Mouse (Mus musculus) forebrain, embryonic 10.5 days (tissue): ENCODE results near the gene Fn1. TPM values are rescaled to one million over a fixed set of nuclear protein-coding genes. Genes with fewer than 3 reads are reported as not detected.

Experiments
- DNase-seq: peaks from one replicate; pipeline ENCODE4 v3.0.0-alpha.2; 2017; ENCODE audit warnings: low spot score; ENCODE audit errors: extremely low spot score
- H3K27ac ChIP-seq: fragments of 300-500 bp; sonication (generic); 2 replicates; pipeline ENCODE4 v1.5.1; 2016; ENCODE audit warnings: mild to moderate bottlenecking
- H3K27me3 ChIP-seq: fragments of 300-500 bp; sonication (generic); 2 replicates; pipeline ENCODE4 v1.6.1; 2016; ENCODE audit warnings: mild to moderate bottlenecking; ENCODE audit not compliant: poor library complexity, severe bottlenecking
- H3K36me3 ChIP-seq: fragments of 300-500 bp; sonication (generic); replicated peaks from 2 replicates; pipeline ENCODE4 v1.6.1; 2016; ENCODE audit warnings: mild to moderate bottlenecking, moderate library complexity
- H3K4me1 ChIP-seq: fragments of 300-500 bp; sonication (generic); 2 replicates; pipeline ENCODE4 v1.6.1; 2016
- H3K4me3 ChIP-seq: fragments of 300-500 bp; sonication (generic); 2 replicates; pipeline ENCODE4 v1.5.1; 2016; ENCODE audit warnings: mild to moderate bottlenecking, moderate library complexity
- H3K9me3 ChIP-seq: fragments of 300-500 bp; sonication (generic); 2 replicates; pipeline ENCODE4 v1.6.1; 2016; ENCODE audit warnings: mild to moderate bottlenecking, moderate library complexity
- WGBS: fragments of 180-500 bp; shearing (Covaris S2); methylation state at CpG from one replicate; pipeline ENCODE4 v1.1.7; 2016; 5-methylcytosine and 5-hydroxymethylcytosine counted together
- polyA plus RNA-seq: library from polyadenylated mRNA; unstranded; fragments of >200 nt; fragmentation: Nextera tagmentation; extraction: Ambion mirVana; gene quantifications from 2 replicates; pipeline ENCODE4 v1.2.1, GENCODE M21; 2016

The Fn1 gene
- polyA plus RNA-seq, 1 experiment from 2014 or later: 94.7 TPM

DNA sequence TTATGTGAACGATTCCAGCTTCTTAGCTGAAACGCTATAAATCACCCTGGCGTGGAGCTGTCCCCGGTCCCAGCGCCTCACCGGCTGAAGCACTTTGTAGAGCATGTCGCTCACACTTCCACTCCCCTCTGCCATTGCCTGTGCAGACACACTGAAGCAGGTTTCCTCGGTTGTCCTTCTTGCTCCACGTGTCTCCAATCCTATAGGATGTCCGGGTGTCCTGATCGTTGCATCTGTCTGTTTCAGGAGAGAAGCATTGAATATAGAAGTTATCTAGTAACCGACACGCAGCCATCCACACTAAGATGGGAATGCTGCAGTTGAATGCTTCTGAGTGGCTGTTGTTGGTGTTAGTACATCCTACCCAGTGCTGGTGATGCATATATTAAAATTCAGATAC, 7.5 kb downstream of the Fn1 start:
- peaks cover 4% of the 10 kb centered on the region for H3K4me1 ChIP-seq
- peaks cover 99% of the 10 kb centered on the region for H3K36me3 ChIP-seq
- no peaks in the 10 kb centered on the region for H3K9me3 ChIP-seq
- H3K27me3 ChIP-seq: no peaks in the 10 kb centered on the region
- WGBS: 94% methylated on average over 13 of the region's 13 CpGs
- H3K4me3 ChIP-seq: no peak overlapping the region
- no peak for DNase-seq
- no peak overlapping the region for H3K27ac ChIP-seq

DNA sequence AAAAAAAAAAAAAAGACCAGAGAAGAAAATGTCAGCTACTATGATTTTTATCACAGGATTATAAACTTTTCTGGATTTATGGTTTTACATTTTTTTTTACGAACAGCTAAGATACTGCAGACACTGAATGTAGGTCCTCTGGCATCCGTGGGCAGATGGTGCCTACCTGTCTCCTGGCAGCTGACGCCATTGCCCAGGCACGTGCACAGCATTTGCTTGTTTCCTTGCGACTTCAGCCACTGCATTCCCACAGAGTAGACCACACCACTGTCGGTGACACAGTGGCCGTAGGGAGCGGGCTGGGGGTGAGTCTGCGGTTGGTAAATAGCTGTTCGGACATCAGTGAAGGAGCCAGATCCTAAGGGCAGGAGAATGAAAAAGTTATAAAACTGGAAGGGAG, 10.2 kb downstream of the Fn1 start:
- Histone ChIP-seq H3K36me3 (peaks cover 99% of the 10 kb centered on the region), H3K4me3 (no peak overlapping the region), H3K4me1 (peaks cover 6% of the 10 kb centered on the region; the same call in 1 of the 2 replicates), H3K9me3 (no peaks in the 10 kb centered on the region), H3K27ac (no peak overlapping the region), H3K27me3 (no peaks in the 10 kb centered on the region)
- no peak for DNase-seq
- whole genome bisulfite sequencing: 98% methylated on average over 10 of the region's 10 CpGs

DNA sequence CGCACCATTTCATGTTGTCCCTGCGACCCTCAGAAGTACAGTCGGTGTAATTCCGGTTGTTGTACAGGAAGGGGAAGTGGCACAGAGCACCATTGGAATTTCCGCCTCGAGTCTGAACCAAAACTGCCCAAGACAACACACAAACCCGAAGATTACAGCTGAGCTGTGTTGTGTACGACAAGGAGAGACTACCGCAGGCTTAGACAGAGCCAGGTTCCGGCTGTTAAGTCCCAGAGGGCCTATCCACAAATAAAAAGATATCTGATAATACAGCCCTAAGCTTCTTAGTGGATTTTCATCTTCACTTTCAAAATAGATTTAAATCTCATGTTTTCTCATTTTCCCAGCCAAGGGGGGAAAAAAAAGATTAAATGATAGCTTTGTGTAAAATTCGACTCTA, 11.8 kb downstream of the Fn1 start:
- Histone ChIP-seq H3K4me1 (peaks cover 8% of the 10 kb centered on the region; the same call in 1 of the 2 replicates), H3K27ac (no peak overlapping the region), H3K4me3 (no peak overlapping the region), H3K36me3 (peaks cover 100% of the 10 kb centered on the region), H3K9me3 (no peaks in the 10 kb centered on the region), H3K27me3 (no peaks in the 10 kb centered on the region)
- DNase-seq: no peak
- 96% methylated on average over 11 of the region's 11 CpGs for WGBS

DNA sequence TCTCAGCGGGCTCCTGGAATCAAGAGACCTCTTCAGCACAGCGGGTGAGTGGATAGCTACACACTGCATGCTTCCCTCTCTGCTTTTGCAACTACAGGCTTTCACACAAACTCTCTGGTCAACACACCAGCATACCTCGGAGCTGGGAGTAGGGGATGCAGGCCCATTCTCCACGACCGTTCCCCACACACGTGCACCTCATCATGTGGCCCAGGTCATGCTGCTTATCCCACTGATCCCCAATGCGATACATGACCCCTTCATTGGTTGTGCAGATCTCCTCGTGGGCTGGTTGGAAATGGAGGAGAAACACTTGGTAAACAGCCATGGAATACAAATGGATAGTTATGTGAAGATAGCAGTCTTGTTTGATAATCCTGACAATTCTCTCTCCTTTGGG, 12.8 kb downstream of the Fn1 start:
- Histone ChIP-seq H3K4me3 (no peak overlapping the region), H3K27me3 (no peaks in the 10 kb centered on the region), H3K9me3 (no peaks in the 10 kb centered on the region), H3K27ac (no peak overlapping the region), H3K4me1 (peaks cover 8% of the 10 kb centered on the region; the same call in 1 of the 2 replicates), H3K36me3 (peaks cover 100% of the 10 kb centered on the region)
- WGBS: 97% methylated on average over 8 of the region's 8 CpGs
- DNase-seq: no peak

DNA sequence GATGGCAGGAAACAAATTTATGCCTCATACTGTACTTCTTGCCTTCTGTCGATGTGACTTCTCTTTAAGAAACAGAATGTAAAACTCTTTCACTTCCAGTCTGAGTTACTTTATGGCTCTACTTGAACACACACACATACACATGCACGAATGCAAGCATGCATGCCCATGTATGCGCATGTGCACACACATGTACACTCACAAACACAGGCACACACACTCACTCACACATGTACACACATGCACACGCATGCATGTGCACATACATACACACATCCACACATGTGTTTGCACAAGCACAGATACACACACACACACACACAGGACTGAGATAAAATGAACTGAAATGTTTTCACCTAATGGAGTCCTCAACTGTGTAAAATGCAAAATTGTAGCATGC, 16.3 kb downstream of the Fn1 start:
- WGBS: 95% methylated on average over 4 of the region's 4 CpGs
- DNase-seq: no peak
- H3K36me3 ChIP-seq: peaks cover 95% of the 10 kb centered on the region
- H3K27ac ChIP-seq: no peak overlapping the region
- H3K27me3 ChIP-seq: no peaks in the 10 kb centered on the region; the same call in 1 of the 2 replicates
- H3K4me1 ChIP-seq: peaks cover 8% of the 10 kb centered on the region; the same call in 1 of the 2 replicates
- no peaks in the 10 kb centered on the region for H3K9me3 ChIP-seq
- no peak overlapping the region for H3K4me3 ChIP-seq

DNA sequence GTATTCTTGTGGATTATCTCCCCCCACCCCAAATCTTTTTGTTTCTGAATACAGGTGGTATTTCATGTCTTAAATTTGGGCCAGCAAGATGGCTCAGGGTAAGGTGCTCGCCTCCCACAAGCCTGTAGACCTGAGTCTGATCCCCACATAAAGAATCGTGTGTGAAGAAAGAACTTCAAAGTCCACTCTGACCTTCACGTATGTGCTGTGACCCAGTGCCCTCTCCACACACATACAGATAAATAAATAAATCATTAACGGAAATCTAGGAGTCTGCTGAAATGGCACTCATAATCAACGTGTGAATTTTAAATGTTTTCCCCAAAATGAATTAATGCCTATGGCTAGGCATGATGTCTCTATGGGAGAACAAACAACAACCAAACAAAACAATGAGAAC, 16.9 kb downstream of the Fn1 start:
- no peaks in the 10 kb centered on the region for H3K9me3 ChIP-seq
- H3K27ac ChIP-seq: no peak overlapping the region
- no peaks in the 10 kb centered on the region; the same call in 1 of the 2 replicates for H3K27me3 ChIP-seq
- H3K36me3 ChIP-seq: peaks cover 95% of the 10 kb centered on the region
- H3K4me1 ChIP-seq: peaks cover 8% of the 10 kb centered on the region; the same call in 1 of the 2 replicates
- WGBS: 94% methylated on average over 5 of the region's 5 CpGs
- H3K4me3 ChIP-seq: no peak overlapping the region
- no peak for DNase-seq

DNA sequence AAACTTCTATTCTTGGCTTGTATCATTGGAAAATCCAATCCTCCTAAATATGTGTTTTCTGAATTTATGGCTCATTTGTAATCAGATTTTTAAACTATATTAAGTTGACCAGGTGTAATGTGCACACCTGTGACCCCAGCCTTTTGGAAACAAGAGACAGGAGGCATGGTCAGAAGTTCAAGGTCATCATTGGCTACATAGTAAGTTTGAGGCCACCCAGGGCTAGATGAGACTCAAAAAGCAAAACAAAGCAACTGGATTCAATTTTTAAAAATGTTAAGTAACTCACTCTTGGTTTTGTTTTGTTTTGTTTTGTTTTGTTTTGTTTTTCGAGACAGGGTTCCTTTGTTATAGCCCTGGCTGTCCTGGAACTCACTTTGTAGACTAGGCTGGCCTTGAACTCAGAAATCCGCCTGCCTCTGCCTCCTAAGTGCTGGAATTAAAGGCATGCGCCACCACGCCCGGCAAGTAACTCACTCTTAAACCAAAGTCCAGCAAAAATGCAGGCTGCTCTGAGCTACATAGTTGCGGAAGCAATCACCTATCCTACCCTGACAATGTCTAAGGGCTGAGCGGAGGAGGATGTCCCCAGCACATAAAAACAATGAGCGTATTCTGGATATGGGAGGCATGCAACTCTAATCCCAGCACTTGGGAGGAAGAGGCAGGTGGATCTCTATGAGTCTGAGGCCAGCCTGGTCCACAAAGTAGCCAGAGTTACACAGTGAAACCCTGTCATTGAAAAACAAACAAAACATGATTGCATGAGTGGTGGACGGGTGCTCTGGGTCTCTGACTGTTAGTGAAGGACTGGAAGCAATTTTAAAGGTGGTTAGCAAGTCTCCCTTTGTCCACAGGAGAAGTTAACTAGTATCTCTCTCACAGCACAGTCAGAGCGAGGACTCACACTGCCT, 17.6 kb downstream of the Fn1 start:
- Histone ChIP-seq H3K4me3 (no peak overlapping the region), H3K36me3 (peaks cover 95% of the 10 kb centered on the region), H3K27me3 (no peaks in the 10 kb centered on the region; the same call in 1 of the 2 replicates), H3K9me3 (no peaks in the 10 kb centered on the region), H3K27ac (no peak overlapping the region), H3K4me1 (peaks cover 8% of the 10 kb centered on the region; the same call in 1 of the 2 replicates)
- no peak for DNase-seq
- WGBS: 95% methylated on average over 10 of the region's 10 CpGs

DNA sequence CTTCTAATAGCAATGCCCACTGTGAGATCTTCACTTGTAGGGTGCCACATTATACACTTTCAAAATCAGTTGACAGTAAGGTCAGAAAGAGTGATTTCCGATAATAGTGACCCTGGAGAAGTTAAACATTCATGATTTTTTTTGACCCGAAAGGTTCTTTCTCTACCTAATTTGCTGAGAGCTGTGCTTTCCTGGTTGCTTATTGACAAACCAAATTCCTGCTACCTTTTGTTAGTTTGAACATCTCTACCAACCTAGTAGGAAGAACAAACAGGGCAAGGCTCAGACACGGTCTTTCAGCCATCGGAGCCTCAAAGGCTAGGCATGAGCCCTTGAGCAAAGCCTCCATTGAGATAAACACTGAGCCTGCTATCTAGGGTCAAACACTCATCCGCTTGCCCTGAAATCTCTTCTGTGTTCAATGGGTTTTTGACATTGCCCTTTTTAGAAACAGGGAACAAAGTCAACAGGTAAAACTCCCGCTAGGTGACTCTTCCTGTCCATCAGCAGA, 18.5 kb downstream of the Fn1 start:
- 90% methylated on average over 6 of the region's 6 CpGs for WGBS
- H3K4me1 ChIP-seq: peaks cover 8% of the 10 kb centered on the region; the same call in 1 of the 2 replicates
- peaks cover 95% of the 10 kb centered on the region for H3K36me3 ChIP-seq
- no peak for DNase-seq
- H3K27me3 ChIP-seq: no peaks in the 10 kb centered on the region; the same call in 1 of the 2 replicates
- no peak overlapping the region for H3K27ac ChIP-seq
- H3K4me3 ChIP-seq: no peak overlapping the region
- no peaks in the 10 kb centered on the region for H3K9me3 ChIP-seq

DNA sequence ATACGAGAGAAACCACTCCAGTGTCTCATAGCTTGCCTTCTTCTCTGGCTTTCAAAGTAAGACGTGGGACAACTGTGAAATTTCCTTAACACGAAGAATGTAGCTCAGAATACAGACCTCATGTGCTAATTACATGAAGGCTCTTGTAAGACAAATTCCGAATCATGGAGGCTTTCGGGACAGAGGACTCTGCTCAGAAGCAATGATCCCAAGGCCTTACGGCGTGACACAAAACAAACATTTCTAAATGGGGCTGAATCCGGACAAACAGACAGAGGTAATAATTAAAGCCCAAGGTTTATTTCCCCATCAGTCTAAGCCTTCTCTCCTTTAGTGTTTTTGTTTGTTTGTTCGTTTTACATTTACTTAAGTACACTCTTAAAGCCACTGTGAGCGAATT, 20.6 kb downstream of the Fn1 start:
- no peaks in the 10 kb centered on the region for H3K4me1 ChIP-seq
- H3K36me3 ChIP-seq: peaks cover 95% of the 10 kb centered on the region
- DNase-seq: no peak
- no peak overlapping the region for H3K4me3 ChIP-seq
- no peaks in the 10 kb centered on the region; the same call in 1 of the 2 replicates for H3K27me3 ChIP-seq
- no peaks in the 10 kb centered on the region for H3K9me3 ChIP-seq
- no peak overlapping the region for H3K27ac ChIP-seq
- WGBS: 90% methylated on average over 10 of the region's 10 CpGs

DNA sequence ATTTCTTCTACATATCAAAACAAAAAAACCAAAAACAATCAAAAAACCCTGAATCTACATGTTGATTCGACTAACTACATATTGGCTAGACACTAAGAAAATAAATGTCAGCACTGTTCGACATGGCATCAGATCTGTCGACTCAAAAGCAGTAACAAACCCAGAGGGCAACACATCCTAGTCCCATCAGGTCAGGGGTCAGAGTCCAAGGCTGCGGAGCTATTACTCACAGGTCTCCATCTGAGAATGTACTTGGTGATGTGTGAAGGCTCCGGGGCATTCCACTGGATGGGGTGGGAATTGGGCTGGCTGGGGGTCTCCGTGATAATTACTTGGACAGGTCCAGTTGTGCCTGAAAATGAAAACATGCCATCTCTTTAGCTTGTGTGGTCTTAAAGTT, 21.2 kb downstream of the Fn1 start:
- no peaks in the 10 kb centered on the region; the same call in 1 of the 2 replicates for H3K27me3 ChIP-seq
- 89% methylated on average over 6 of the region's 6 CpGs for WGBS
- H3K36me3 ChIP-seq: peaks cover 95% of the 10 kb centered on the region
- H3K4me1 ChIP-seq: no peaks in the 10 kb centered on the region
- H3K27ac ChIP-seq: no peak overlapping the region
- DNase-seq: no peak
- no peak overlapping the region for H3K4me3 ChIP-seq
- no peaks in the 10 kb centered on the region for H3K9me3 ChIP-seq

DNA sequence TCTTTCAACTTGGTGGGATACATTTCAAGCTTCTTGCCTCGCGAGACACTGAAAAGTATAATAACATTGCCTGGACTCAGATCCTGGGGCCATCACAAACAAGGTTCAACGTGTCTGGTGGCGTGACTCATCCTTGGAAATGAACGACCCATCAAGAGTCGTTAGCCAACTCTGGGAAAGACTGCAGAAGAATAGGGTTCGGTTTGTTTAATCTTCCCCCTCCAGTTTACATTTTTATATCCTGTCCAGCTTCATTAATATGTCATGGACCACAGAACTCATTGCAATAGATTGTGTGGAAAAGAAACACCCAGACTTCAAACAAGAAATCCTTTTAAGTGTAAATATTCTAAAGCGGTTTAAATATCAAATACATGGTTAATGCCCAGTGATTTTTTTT, 22.8 kb downstream of the Fn1 start:
- H3K4me1 ChIP-seq: no peaks in the 10 kb centered on the region
- H3K9me3 ChIP-seq: no peaks in the 10 kb centered on the region
- no peak overlapping the region for H3K4me3 ChIP-seq
- no peak for DNase-seq
- 95% methylated on average over 8 of the region's 8 CpGs for WGBS
- H3K27me3 ChIP-seq: no peaks in the 10 kb centered on the region; the same call in 1 of the 2 replicates
- H3K27ac ChIP-seq: no peak overlapping the region
- peaks cover 95% of the 10 kb centered on the region for H3K36me3 ChIP-seq

DNA sequence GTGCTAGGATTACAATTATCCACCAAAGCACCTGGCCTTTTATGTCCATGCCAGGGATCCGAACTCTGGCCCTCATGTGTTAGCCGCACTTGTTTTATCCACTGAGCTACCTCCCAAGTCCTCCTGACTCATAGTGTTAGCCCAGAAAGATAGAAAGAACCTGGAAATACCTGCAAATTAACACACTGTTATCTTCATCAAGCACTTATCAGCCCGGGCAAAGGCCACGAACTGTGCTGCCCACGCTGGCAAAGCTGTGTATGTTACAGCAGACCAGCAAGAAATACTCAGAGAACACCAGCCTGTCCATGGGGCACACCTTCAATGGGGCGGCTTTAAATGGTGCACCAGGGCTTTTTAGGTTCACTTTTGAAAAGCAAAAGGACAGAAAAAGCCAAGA, 29.4 kb downstream of the Fn1 start:
- Histone ChIP-seq H3K4me1 (no peaks in the 10 kb centered on the region), H3K9me3 (no peaks in the 10 kb centered on the region), H3K4me3 (no peak overlapping the region), H3K36me3 (peaks cover 100% of the 10 kb centered on the region), H3K27me3 (peaks cover 31% of the 10 kb centered on the region), H3K27ac (no peak overlapping the region)
- WGBS: 94% methylated on average over 6 of the region's 6 CpGs
- DNase-seq: no peak

DNA sequence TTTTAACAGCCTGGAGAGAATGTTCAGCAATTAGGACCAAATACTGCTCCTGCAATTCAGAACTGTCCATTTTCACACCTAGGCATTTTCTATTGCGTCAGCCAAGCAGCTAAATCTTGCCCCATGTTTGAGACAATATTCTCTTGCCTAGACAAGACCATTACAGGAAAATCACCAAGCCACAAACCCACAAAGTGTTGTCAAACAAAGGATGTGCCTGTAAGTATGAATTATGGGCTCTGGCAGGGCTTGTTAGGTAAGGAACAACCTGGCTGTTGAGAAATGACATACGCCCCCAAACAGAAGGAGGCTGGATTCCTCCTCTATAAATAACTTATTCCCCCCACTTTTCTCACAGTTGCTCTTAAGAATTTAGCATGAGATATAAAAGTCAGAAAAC, 31.5 kb downstream of the Fn1 start:
- WGBS: 98% methylated on average over 2 of the region's 2 CpGs
- DNase-seq: no peak
- Histone ChIP-seq H3K4me3 (no peak overlapping the region), H3K27me3 (peaks cover 52% of the 10 kb centered on the region), H3K9me3 (no peaks in the 10 kb centered on the region), H3K4me1 (no peaks in the 10 kb centered on the region), H3K36me3 (peaks cover 100% of the 10 kb centered on the region), H3K27ac (no peak overlapping the region)
